Mouse (Mus musculus): ENCODE results near the gene Hecw2.

Gene Hecw2

DNA sequence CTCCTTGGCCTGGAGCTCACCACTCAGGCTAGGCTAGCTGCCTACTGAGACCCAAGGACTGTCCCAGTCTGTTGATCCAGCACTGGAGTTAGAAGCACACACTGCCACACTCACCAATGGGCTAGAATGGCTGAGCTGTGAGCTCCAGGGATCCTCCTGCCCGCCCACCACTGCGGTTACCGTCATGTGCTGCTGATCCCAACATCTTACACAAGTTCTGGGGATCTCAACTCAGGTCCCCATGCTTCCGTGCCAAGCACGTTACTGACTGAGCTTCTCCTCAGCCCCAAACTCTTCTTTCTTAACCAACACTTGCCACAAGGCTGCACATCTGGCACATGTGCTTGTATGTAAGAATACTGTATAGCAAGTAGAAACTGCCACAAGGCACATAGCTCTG, 218.2 kb downstream of the Hecw2 start:
- DNase-seq = no peak

DNA sequence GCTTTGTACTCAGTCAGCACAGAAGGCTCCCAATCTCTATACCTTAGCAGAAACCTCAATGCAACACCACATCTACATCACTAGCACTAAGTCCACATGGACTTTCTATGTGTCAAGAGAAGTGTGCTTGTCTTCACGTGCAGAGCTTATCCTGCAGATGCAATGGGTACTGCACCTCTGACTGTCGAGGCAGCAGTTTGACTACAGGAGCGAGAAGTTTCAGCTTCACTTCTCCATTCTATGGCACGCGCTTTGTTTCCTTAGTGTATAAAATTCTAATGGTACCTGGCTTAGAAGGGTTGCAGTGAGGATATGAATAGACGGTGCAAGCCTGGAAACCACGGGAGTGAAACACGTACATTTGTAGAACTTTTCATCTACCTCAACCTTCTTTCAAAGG, 218.9 kb downstream of the Hecw2 start:
- DNase-seq = no peak

DNA sequence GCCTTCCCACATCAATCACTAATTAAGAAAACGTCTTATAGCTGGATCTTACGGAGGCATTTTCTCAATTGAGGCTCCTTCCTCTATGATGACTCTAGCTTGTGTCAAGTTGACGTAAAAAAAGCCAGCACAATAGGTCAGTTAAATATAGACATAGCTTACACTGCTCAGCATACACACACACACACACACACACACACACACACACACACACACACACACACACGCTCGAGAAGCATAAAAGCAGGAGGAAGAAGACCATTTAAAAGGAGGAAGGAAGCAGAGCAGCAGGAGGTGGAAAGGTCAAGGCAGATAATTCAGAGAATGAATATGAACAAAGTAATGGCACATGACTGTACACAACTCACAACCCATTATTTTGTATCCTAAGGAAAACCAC, 220.0 kb downstream of the Hecw2 start:
- DNase-seq = peak; percentile 27 to 47

DNA sequence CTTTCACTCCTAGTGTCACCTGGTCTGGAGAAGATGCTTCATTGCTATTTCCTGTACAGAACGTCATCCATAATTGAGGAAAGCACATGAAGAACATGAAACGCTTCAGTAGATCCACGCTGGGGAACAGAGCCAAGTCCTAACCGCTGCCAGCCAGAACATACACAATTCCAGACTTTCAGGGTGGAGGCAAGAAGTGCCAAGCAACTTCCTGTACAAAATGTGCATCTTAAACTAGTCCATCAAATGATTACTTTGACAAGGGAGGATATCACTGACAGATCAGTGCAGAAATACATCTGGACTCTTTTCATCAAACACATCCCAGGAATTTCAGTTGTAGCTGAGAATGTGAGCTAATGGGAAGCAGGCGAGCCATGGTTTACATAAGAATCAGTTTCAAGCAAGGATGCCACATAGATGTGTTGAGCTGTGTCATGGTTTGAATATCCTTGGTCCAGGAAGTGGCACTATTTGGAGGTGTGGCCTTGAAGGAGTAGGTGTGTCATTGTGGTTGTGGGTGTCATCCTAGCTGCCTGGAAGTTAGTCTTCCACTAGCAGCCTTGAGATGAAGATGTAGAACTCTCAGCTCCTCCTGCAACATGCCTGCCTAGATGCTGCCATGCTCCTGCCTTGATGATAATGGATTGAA, 224.5 kb downstream of the Hecw2 start:
- DNase-seq = no peak

DNA sequence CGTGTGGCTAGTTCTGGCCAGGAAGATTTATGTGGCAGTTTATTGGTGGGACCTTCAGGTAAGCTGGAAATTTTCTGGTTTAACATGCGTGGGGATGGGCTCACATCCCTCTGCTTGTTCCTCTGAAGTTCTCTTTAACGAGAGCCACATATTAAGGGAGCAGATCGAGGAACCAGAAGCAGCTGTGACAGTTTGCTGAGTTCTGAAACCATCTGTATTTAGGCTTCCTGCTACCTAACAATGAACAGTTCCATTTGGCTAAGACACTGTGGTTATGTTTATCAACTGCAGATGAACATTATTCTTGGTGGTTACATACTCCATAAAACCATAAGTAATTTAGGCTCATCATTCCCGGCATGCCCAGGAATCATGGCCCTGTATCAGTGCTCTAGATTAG, 242.6 kb downstream of the Hecw2 start:
- no peak for DNase-seq

DNA sequence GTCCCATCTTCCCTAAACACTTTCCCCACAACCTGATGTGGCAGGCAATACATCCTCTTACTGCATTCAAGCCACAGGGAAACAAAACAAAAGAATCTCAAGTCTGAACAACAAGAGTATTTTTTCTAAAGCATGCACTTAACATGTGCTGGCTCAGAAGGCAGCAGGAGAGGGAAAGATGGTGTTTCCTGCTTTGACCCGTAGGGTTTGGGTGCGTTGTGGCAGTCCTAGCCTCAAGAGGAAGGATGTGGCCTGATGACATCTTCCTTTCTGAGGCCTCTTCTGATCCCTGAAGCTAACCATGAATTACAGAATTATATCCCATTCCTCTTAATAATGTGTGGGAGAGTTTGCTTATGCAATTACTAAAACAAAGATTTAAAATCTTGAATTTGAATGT, 249.2 kb downstream of the Hecw2 start:
- DNase-seq = no peak

DNA sequence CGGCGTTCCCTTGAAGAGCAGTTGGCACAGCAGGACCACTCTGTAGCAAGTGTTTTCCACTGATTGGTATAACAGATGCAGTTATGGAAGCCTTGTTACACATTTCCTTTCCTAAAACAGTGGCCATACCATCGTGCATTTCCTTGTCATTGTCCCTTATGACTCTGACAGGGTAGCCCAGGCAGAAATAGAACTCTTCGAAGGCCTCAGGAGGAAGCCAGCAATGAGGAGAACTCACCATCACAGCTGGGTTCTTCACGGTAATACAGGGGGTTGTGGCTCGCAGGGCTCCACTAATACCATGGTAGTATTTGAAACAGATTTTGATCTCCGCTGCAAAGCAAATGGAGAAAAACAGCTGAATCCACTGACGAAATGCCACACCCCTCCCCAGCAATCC, 252.5 kb downstream of the Hecw2 start:
- no peak for DNase-seq

DNA sequence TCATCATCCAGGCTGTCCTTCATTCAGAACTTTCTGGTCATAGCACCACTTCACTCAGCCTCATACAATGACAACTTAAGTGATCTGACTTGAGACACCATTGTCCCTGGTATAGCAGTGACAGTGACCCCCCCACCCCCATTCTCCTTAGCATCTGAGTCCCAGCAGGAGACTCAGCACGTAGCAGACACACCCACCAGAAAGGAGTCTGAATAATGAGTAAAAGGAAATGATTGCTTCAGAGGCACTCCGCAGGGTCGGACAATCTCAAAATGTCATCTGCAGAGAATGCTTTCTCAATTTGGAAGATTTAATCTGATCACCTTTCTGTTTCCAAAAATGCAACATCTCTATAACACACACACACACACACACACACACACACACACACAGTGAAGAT, 253.4 kb downstream of the Hecw2 start:
- peak in 1 of 2 experiments; percentile 7 for DNase-seq

DNA sequence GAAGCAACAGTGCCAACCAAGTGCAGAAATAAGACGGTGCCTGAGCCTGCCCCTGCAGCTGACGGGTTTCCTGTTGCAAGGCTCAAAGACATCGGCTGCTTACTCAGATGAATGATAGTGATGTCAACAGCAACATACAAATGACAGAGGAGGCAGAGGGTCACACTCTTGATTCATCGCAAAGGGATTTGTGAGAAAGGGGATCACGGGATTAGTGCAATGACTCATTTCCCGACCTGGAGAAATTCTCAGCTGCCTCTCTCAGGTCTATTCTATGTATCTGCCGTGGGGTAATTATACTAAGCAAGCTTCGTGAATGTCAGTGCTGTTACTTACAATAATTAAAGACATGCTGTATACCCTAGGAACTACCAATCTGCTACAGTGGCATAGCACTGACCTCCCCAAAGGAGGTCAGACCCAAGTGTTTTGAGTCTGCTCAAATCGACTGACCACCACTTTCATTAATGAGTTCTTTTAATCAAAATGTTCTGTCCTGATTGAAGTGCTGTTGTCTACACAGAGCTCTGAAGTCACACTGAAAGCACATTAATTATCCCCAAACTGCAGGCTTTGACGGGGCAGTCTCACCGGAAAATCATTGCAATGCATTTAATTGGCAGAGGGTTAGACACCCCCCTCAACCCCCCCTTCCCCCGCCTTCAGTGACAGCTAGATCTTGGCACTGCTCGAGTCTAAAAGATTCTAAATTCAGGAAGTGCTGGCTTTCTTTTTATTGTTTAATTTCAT, 254.5 kb downstream of the Hecw2 start:
- peak; percentile 5 to 14 for DNase-seq

DNA sequence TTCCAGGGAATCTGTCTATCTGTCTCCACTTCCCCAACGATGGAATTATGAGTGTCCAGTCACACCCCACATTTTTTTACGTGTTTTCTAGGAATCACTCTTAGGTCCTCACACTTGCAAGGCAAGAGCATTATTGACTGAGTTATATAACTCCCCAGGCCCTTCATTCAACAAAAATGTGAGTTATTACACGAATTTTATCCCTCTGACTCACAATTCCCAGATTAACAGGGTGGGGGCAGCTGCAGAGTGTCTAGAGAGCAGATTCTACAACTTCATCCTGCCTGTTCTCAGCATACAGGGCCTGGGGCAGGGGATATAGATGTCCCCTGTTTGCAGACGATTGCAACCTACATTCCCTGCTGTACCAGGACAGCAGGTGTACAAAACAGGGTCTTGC, 255.7 kb downstream of the Hecw2 start:
- no peak for DNase-seq

DNA sequence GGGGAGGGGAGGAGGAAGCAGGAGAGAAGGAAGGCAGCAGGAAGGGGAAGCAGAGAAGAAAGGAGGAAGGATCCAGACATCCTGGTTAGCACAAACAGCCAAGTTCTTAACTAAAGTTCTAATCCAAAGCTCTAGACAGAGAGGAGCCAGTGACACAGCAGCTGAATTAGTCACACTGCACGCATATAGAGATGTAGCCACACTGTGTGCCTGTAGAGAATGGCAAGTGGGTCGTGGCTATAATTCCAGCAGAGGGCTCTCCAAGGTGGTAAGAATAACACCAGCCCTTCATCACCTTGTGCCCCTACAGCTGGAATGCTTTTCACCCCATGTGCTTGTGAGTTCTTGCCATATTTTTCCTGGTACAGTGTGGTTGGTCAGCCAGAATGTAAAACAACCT, 261.7 kb downstream of the Hecw2 start:
- DNase-seq = no peak

DNA sequence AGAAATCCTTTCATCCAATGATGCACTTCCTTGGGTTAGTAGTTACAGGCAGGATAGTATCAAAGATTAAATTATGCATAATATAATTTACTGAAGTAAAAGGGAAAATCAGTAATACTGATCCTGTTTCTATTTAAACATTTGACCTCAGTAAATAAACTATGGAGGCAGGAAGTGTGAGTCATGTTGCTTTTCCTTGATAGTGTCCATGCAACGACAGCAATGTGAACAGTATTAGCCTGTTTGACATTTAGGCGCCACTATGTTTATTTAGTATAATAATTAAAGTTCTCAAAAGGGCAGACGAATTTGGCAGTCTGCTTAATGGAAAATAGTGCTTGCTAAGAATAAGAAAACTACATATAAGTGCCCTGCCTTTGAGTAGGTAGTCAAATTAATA, 263.7 kb downstream of the Hecw2 start:
- peak in 1 of 2 experiments; percentile 13 for DNase-seq

DNA sequence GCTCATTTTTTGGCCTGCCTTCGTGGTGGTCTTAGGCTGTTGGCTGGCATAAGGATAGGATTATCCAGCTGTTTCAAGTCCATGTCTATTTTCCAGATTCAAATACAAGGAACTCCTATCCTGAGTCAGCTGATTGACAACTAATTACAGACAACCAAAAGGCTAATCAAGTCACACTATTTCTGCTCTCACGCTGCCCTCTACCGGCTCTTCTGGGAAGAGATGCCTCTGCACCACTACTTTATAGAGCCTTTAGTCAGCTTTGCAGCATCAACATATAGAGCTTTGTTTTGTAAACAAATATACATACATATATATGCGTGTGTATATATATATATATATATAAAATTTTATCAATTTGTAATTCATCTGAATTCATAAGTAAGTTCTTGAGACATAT, 267.4 kb downstream of the Hecw2 start:
- peak; percentile 12 to 62 for DNase-seq

DNA sequence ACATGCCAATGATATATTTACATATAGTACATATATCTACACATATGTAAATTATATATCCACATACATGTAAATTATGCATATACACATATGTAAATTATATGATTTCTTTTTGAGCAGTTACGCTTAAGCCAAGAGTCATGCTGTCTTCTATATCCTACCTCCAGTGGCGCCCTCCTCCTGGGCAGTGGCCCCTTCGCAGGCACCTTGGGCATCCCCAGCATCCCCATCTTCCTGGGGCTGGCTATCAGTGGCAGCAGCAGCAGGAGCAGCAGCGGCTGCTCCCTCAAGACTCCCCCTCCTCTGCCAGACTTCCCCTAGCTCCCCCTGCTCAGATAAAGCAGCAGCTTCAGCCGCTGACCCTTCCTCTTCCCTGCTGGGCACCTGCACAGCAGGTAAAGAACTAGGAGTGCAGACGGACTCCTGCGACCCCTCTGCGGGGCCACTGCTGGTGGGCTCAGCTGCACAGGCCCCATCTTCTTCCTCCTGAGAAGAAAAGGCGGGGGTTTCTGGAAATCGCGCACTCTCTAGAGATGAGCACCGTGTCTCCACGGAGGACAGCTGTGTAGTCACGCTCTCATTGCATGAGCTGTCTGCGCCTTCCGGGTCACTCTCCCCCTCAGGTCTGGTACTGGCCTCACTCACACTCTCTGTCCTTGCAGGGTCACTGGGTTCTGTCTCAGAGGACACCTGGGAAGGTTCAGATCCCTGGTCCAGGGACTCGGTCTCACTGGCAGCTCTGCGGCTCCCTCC, 269.6 kb downstream of the Hecw2 start:
- no peak for DNase-seq

DNA sequence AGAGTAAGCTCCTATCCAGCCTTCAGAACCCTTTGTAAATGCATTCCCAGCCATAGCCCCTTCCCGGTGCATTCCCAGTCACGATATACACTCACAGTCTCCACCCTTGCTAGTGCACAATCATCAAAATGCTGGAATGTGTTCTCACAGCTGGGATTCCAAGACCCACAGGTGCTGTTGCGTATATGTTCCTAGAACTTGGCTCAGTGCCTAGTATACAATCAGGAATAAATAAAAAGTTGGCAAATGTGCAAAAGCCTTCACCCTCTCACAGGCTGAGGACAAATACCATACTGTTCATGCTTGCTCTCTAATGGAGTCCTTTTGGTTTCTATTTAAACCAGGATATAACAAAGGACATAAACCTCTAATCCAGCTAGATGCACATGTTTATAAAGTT, 283.1 kb downstream of the Hecw2 start:
- DNase-seq = no peak

DNA sequence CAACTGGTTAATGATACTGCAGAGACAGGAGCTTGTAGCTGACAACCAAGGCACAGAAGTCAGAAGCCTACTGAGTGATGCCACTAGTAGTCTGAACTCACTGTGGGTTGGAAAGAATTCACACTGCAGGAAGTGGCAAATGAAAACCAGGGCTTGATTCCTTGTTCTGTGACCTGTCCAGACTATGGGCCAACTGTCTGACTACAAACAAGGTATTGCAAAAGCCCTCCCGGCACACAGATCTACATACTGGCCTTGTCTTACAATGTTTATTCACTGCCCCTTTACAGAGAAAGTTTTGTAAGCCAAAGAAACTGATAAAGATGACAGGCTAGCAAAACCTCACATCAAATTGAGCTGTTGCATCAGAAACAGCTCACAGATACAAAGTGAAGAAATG, 284.7 kb downstream of the Hecw2 start:
- no peak for DNase-seq

DNA sequence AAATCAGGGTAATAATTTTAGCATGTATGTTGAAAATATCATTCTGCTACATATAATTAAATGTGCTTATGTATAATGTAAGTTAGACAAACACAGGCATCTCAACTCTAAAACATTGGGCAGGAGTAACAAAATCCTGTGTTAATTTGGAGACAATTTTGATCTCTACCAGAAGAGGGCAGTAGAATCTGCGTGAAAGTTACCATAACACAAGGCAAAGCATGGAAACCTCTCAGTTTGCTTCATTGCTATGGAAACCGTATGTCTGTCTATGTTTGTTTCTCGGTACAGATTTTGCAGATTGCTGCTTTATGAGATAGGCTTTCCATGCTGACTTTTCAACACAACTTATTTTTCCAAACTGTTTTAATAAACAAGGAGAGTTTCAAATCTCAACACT, 285.9 kb downstream of the Hecw2 start:
- peak in 1 of 2 experiments; percentile 39 for DNase-seq

DNA sequence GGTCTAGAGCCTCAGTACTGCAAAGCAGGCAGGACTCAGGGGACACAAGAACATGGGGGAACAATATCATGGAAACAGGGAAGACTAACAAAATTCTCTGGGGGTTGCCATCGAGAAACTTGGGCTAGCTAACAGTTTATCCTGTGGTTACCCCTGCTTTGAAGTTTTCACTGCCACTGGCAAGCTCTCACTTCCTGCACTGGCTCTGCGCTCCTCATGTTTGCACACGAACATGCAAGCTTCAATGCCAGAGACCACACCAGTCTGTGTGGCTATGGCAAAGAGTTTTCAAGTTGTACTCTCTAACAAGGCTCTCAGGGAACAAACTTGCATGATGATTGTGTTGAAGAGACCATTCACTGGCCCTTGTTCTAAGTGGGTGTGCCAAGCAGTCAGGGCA, 288.8 kb downstream of the Hecw2 start:
- DNase-seq = no peak

DNA sequence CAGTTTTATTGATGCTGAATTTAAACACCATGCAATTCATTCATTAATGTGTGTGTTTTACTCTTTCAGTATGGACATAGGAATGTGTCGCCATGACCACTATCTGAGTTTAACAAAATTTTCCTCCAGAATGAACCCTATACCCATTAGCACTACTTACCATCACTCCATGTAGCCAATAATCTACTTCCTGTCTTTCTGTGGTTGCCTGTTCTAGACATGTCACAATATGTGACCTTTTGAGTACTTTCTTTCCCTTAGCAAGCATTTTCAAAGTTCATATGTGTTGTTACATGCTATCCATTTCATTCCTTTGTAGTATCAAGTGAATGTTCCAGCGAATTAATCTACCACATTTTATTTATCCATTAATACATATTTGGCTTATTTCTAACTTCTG, 294.6 kb downstream of the Hecw2 start:
- no peak for DNase-seq

DNA sequence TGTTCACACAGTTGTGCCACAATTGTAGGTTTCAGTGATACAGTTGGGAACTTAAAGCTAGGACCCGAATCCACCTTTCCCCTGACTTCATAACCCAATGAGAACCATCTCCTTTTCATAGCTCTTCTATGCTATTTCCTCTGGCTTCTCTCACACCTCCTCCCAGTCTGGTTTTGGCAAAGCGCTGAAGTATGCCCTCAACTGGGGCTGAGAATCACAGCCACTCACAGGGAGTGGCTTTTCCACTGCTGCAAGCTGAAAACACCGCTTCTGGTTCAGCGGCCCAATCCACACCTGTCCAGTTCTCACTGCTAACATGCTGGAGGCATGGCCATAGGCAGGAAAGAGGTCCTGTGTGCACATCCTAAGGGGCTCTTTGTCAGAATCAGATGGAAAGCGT, 300.7 kb downstream of the Hecw2 start:
- no peak for DNase-seq

DNA sequence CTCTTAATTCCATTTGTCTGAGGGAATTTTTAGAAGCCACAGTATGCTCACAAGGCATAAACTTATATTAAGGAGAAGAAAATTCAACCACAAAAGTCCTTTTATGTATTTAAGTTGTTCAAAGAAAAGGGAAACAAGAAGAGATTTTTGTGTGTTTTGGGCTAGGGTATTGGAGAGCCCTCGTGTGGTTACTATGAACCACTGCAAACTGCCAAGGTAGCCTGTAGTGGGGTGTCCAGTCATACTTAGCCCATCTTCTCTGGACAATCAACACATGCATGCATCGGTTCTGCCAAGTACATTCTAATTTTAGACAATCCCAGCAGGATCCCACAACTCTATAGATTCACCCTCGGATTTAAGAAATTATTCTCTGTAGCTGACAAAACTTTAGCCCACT, 304.6 kb downstream of the Hecw2 start:
- DNase-seq = peak; percentile 6 to 17

DNA sequence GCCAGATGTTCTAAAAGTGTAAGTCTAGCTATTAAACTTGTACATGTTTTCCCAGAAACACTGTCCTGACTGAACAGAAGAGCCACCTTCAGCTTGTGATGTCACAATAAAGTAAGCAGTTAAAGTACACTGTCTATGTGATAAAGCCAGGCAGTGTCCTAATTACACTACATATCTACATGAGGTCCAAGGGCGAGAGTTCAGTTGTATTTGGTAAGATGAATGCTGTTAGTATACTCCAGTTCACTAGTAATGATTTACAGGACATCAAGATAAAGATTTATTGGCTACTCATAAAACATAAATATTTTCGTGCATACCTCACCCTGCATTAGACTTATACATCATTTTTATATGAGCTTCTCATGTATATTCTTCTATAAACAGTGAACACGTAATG, 305.2 kb downstream of the Hecw2 start:
- no peak for DNase-seq

DNA sequence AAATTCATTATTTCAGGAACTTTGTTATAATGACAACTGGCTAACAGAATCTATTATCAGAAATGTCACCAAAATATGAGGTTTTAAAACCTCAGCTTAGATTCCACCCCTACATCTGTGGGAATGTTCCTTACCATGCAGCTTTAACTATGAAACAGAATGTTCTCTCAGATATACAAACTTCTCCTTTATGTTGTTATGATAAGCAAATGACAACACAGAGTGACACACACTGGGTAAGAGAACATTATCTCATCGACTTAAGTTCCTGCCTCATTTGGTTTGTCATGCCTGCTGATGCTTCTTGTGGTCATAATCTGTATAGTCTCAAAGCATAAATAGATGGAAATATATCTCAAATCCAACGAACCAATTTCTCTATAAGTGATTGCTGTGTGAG, 312.5 kb downstream of the Hecw2 start:
- no peak for DNase-seq

DNA sequence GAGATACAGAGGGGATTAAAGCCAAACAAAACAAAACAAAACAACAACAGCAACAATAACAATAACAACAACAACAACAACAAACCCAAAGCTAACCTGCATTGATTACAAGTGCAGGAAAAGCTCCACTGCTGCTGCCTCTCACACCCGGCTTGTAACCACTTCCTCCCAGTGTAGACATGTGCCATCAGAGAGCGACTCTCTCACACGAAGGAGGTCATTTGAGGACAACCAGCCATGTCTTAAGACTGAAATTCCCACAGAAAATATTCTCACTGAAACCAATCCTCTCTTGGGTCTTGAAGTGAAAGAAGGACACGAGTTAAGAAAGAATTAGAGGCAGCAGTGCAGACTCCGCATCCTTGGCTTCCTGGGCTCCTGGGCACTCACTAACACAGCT, 319.0 kb downstream of the Hecw2 start:
- no peak for DNase-seq

Measured in kidney, postnatal 36 days (tissue).